Mouse (Mus musculus): ENCODE measurements around the gene Crb3.

Gene Crb3

GRCm38 (mm10) chr17:57107064-57107463 lies 48.2 kb downstream of the Crb3 start:
- no peak for DNase-seq

DNA sequence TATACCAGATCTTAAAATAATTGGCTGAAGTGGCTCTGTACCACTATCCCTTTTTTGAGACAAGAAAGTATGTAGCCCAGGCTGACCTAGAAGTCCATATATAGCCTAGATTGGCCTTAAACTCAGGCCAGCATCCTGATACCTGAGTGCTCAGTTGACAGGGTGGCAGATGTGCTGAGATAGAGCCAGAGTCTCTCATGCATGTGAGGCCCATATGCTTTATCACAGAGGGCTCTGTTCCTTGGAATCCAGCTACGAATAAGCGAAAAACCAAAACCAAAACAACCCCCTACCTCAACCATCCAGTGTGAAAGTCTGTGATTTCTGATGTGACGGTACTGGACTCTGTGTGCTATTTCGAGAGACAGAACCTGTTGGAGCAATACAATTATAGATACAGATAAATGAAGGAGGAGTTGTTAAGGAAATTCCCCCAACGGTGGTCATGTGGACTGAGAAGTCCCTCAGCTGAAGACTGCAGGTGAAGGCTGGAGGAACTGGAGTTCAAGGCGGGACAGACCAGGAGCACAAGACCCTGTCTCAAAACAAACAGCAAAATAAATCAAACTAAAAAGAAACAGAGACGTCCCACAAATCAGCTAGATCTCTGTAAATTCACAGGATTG lies 49.2 kb downstream of the Crb3 start:
- DNase-seq = no peak

DNA sequence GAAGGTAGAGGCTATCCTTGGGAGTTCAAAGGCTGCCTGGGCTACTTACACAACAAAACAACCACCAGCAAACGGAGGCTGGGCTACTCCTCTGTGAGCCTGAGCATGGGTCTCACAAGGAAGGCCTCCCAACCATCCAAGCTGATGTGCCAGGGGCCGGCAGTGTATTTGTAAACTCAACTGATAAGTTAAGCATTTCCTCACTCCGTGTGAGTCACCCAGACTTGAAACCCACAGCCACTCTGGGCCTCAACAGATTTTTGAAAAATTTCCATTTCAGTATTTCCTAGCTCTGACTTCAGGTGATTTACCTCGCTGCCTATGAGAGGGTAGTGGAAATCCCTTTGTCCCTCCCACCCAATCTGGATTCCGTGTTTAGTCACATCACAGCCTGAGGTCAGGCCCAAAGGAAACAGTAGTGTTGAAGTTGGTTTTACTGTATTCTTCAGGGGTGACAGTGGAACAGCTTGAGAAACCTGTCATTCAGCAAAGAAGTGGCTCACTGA lies 49.8 kb downstream of the Crb3 start:
- DNase-seq = no peak

- no peak for DNase-seq
Observed at GRCm38 (mm10) chr17:57110005-57110404, 51.1 kb downstream of the Crb3 start.

- no peak for DNase-seq
Observed at GRCm38 (mm10) chr17:57112768-57113474, 54.0 kb downstream of the Crb3 start.

All from kidney, postnatal 4 days (tissue).